Mouse (Mus musculus): ENCODE measurements at regions not wholly inside any gene's neighbourhood (a gene's known extent, or its start where the extent isn't known, plus 50 kb on each side); places are given as distances from the start of the nearest gene placed in this dataset.

- TF ChIP-seq CTCF (conservative IDR thresholded peaks at IDR 0.05; ENCODE audit: low read length) (no peak), POU5F1 (IDR thresholded peaks at IDR 0.05; ENCODE audit: borderline replicate concordance, low read length) (no peak)
Observed at GRCm38 (mm10) chr15:24296798-24297197, 1116.8 kb downstream of the Basp1 start.
